11 mouse cellular contexts compared by ENCODE assay signal in the genomic region with DNA sequence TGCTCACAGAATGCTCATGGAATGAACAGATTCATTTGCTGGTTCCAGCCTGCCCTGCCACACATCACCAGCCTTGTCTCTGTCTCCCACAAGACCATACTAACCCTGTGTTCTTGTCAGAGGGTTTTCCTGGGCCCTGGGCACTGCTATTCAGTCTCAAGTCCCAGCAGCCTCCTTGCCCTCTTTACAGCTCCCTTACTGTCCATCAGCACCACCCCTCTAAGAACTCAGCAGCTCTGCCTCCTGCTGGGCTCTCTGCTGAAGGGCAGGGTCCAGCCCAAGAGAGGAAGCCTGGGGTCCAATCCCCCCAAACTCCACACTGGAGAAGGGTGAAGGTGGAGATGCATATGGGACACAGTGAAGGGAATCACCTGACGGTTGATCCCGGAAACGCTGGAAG. TPM values are rescaled to one million over a fixed set of nuclear protein-coding genes. Genes with fewer than 3 reads are reported as not detected.
DNase-seq lines count a peak whose midpoint lies in the region; ATAC-seq and TF ChIP-seq lines count a peak whose summit lies in the region.
"Had no signal": no experiment of that assay in that cellular context is flagged by ENCODE, and none has a peak within 500 bp of the region (broad histone marks: within the 10 kb centered on the region; RNA-seq: fewer than 3 reads in every experiment).

No protein-coding gene starts in this region.

- DNase-seq in heart, embryonic 10.5 days (ENCODE audit: low spot score), result no peak
- DNase-seq in heart, postnatal 36 days, result no peak
- peak; percentile 53 for DNase-seq in thymus, postnatal 4 days
- no peak for DNase-seq in thymus, postnatal 25 days
- no peak for DNase-seq in liver, embryonic 14.5 days (ENCODE audit: low read depth in 3 of 3, low spot score in 3 of 3)
- DNase-seq in left cerebral cortex, postnatal 25 days (ENCODE audit: low spot score in 2 of 2), result no peak
- no peak for DNase-seq in ovary, postnatal 36 days (ENCODE audit: low spot score)

- intact Hi-C loops in heart, postnatal 36 days (cut with DNase I), result no loop called here
- intact Hi-C loops in left cerebral cortex, postnatal 25 days (cut with DNase I), result no loop called here

- no peak for TF ChIP-seq EP300 in liver, embryonic 14.5 days (IDR thresholded peaks at IDR 0.05; ENCODE audit: low read depth)

- no peaks in the 10 kb centered on the region for H3K27me3 ChIP-seq in heart, embryonic 10.5 days (ENCODE audit: insufficient read depth, poor library complexity, severe bottlenecking)
- no peaks in the 10 kb centered on the region for H3K27me3 ChIP-seq in liver, embryonic 14.5 days (ENCODE audit: control insufficient read depth, insufficient read depth, low read length)

- no peaks in the 10 kb centered on the region for H3K9me3 ChIP-seq in heart, embryonic 10.5 days
- no peaks in the 10 kb centered on the region for H3K9me3 ChIP-seq in liver, embryonic 14.5 days (ENCODE audit: control insufficient read depth, low read length)

- H3K27ac ChIP-seq in heart, embryonic 10.5 days, result peak overlapping the region; percentile 60; the same call in 1 of the 2 replicates
- H3K27ac ChIP-seq in liver, embryonic 14.5 days, result no peak overlapping the region

- H3K4me3 ChIP-seq in heart, embryonic 10.5 days, result no peak overlapping the region
- H3K4me3 ChIP-seq in liver, embryonic 14.5 days (ENCODE audit: insufficient read depth in 1 of 2, low read depth in 2 of 2, low read length in 2 of 2), result no peak overlapping the region

- peaks cover 36% of the 10 kb centered on the region for H3K4me1 ChIP-seq in heart, embryonic 10.5 days
- H3K4me1 ChIP-seq in liver, embryonic 14.5 days (replicated peaks; ENCODE audit: control insufficient read depth in 2 of 2, insufficient read depth in 2 of 2, low read length in 1 of 2), result peaks cover 6 to 14% of the 10 kb centered on the region in 2 experiments

- no peak overlapping the region for H3K9ac ChIP-seq in liver, embryonic 14.5 days (replicated peaks)

- no peak for ATAC-seq in liver, embryonic 14.5 days (ENCODE audit: insufficient read depth)
- ATAC-seq in CD4-positive, CD25-positive, alpha-beta regulatory T cell, adult 4 months, result no peak

- 75% methylated on average over 3 of the region's 3 CpGs for WGBS in heart, embryonic 10.5 days
- WGBS in liver, embryonic 14.5 days (ENCODE audit: insufficient replicate concordance), result 50% methylated on average over 3 of the region's 3 CpGs

- H3K4me2 ChIP-seq in liver, embryonic 14.5 days (ENCODE audit: low read depth), result no peak overlapping the region

- peak; percentile 57 for TF ChIP-seq CTCF in liver, embryonic 14.5 days (IDR thresholded peaks at IDR 0.05; ENCODE audit: low read depth)

- H3K36me3 ChIP-seq in heart, embryonic 10.5 days, result peaks cover 88% of the 10 kb centered on the region
- H3K36me3 ChIP-seq in liver, embryonic 14.5 days (replicated peaks; ENCODE audit: control insufficient read depth, insufficient read depth, low read depth), result no peaks in the 10 kb centered on the region

RNA-seq across cellular contexts. Expression of a gene that starts 41.1 kb away (rescaled TPM):
- polyA plus RNA-seq in heart, embryonic 10.5 days (2016; fragmentation: Nextera tagmentation; extraction: Ambion mirVana), result 1.7 TPM in 1 of 2 replicates, not detected in the other
- not detected for total RNA-seq in heart, postnatal 36 days (2021)
- polyA plus RNA-seq in liver, embryonic 14.5 days (2012; rRNA removed), result 2.8 and 3.3 TPM in 2 replicates
- 8.0 and 9.1 TPM in 2 replicates for polyA plus RNA-seq in liver, embryonic 14.5 days (2014; fragmentation: Nextera tagmentation; extraction: Ambion mirVana)
- 1 to 10 TPM; 1.0 to 1.3 TPM for total RNA-seq in left cerebral cortex, postnatal 25 days (2021)
- polyA plus RNA-seq in CD4-positive, CD25-positive, alpha-beta regulatory T cell, adult 4 months (2017; shearing (Covaris generic)), result not detected
- polyA plus RNA-seq: C2C12; limb, embryonic 11.5 days; neural tube, embryonic 11.5 days had no signal

RNA-seq across cellular contexts. Expression of a gene that starts 53.2 kb away (rescaled TPM):
- polyA plus RNA-seq in heart, embryonic 10.5 days (2016; fragmentation: Nextera tagmentation; extraction: Ambion mirVana), result not detected in 2 replicates
- total RNA-seq in heart, postnatal 36 days (2021), result not detected
- polyA plus RNA-seq in liver, embryonic 14.5 days (2012; rRNA removed), result not detected in 2 replicates
- not detected in 2 replicates for polyA plus RNA-seq in liver, embryonic 14.5 days (2014; fragmentation: Nextera tagmentation; extraction: Ambion mirVana)
- 1 to 10 TPM in 1 of 2 experiments, not detected in 1; 1.8 TPM for total RNA-seq in left cerebral cortex, postnatal 25 days (2021)
- not detected for polyA plus RNA-seq in CD4-positive, CD25-positive, alpha-beta regulatory T cell, adult 4 months (2017; shearing (Covaris generic))
- polyA plus RNA-seq: C2C12; limb, embryonic 11.5 days; neural tube, embryonic 11.5 days had no signal
